Mouse (Mus musculus) embryonic facial prominence, embryonic 14.5 days (tissue): ENCODE data around the gene Anks1. TPM values are rescaled to one million over a fixed set of nuclear protein-coding genes. Genes with fewer than 3 reads are reported as not detected.
"Not testable (repeated sequence)": the region's sequence is repeated elsewhere in the genome, so short reads cannot be mapped to it uniquely, and the experiment has no call there.

Experiments used
- ATAC-seq: fragments of 200-750 bp; cut with Nextera tagmentation; 2 replicates; pipeline ENCODE4 v1.8.0; 2017; ENCODE audit warnings: low read depth, moderate number of reproducible peaks, moderate TSS enrichment
- DNase-seq: peaks from one replicate; pipeline ENCODE4 v3.0.0-alpha.2; 2015; ENCODE audit warnings: low spot score
- H3K27ac ChIP-seq: fragments of 300-500 bp; sonication (generic); replicated peaks from 2 replicates; pipeline ENCODE4 v1.5.1; 2014; ENCODE audit warnings: low read depth, mild to moderate bottlenecking, low read length, moderate library complexity
- H3K27me3 ChIP-seq: fragments of 300-500 bp; sonication (generic); replicated peaks from 2 replicates; pipeline ENCODE4 v1.6.1; 2014; ENCODE audit warnings: low read length; ENCODE audit not compliant: control insufficient read depth, insufficient read depth
- H3K36me3 ChIP-seq: fragments of 300-500 bp; sonication (generic); 2 replicates; pipeline ENCODE4 v1.6.1; 2014; ENCODE audit warnings: low read length, mixed read lengths; ENCODE audit not compliant: control insufficient read depth, insufficient read depth
- H3K4me1 ChIP-seq: fragments of 300-500 bp; sonication (generic); 2 replicates; pipeline ENCODE4 v1.6.1; 2014; ENCODE audit warnings: antibody characterized with exemption, low read length; ENCODE audit not compliant: control insufficient read depth, insufficient read depth
- H3K4me2 ChIP-seq: fragments of 300-500 bp; sonication (generic); 2 replicates; pipeline ENCODE4 v1.6.1; 2014; ENCODE audit warnings: low read depth, mild to moderate bottlenecking, low read length, moderate library complexity, mixed read lengths
- H3K4me3 ChIP-seq: fragments of 300-500 bp; sonication (generic); 2 replicates; pipeline ENCODE4 v1.5.1; 2014; ENCODE audit warnings: low read depth, mild to moderate bottlenecking, low read length
- H3K9ac ChIP-seq: fragments of 300-500 bp; sonication (generic); 2 replicates; pipeline ENCODE4 v1.6.1; 2014; ENCODE audit warnings: low read depth, mild to moderate bottlenecking, low read length, moderate library complexity, mixed read lengths
- H3K9me3 ChIP-seq: fragments of 300-500 bp; sonication (generic); 2 replicates; pipeline ENCODE4 v1.6.1; 2016; ENCODE audit warnings: low read length; ENCODE audit not compliant: control insufficient read depth
- WGBS: fragments of 180-500 bp; shearing (Covaris S2); extraction: QIAGEN DNeasy Blood & Tissue Kit; methylation state at CpG from one replicate; pipeline ENCODE4 v1.1.7; 2014; 5-methylcytosine and 5-hydroxymethylcytosine counted together
- polyA plus RNA-seq: library from polyadenylated mRNA; unstranded; fragments of >200 nt; fragmentation: Nextera tagmentation; extraction: Ambion mirVana; gene quantifications from 2 replicates; pipeline ENCODE4 v1.2.1, GENCODE M21; 2014

Anks1 gene
- polyA plus RNA-seq, 1 experiment from 2014 or later: 14.2 TPM

GRCm38 (mm10) chr17:27973337-27973736, 64.2 kb downstream of the Anks1 start:
- WGBS: 76% methylated on average over 4 of the region's 4 CpGs
- H3K9ac ChIP-seq: no peak overlapping the region
- DNase-seq: no peak
- no peak overlapping the region for H3K27ac ChIP-seq
- H3K9me3 ChIP-seq: no peaks in the 10 kb centered on the region
- ATAC-seq: no peak
- no peak overlapping the region for H3K4me2 ChIP-seq
- no peak overlapping the region for H3K4me3 ChIP-seq
- H3K36me3 ChIP-seq: peaks cover 12% of the 10 kb centered on the region; the same call in 1 of the 2 replicates
- H3K27me3 ChIP-seq: no peaks in the 10 kb centered on the region
- 0 out of 2 replicates have a peak, but pooled peaks cover 9% of the 10 kb centered on the region for H3K4me1 ChIP-seq

GRCm38 (mm10) chr17:27976266-27976665, 67.2 kb downstream of the Anks1 start:
- H3K4me3 ChIP-seq: no peak overlapping the region
- no peak overlapping the region for H3K9ac ChIP-seq
- no peaks in the 10 kb centered on the region for H3K9me3 ChIP-seq
- no peaks in the 10 kb centered on the region for H3K4me1 ChIP-seq
- H3K4me2 ChIP-seq: no peak overlapping the region
- no peaks in the 10 kb centered on the region for H3K27me3 ChIP-seq
- H3K36me3 ChIP-seq: peaks cover 20% of the 10 kb centered on the region
- 92% methylated on average over 14 of the region's 14 CpGs for WGBS
- ATAC-seq (no peak), DNase-seq (no peak)
- H3K27ac ChIP-seq: no peak overlapping the region

DNA sequence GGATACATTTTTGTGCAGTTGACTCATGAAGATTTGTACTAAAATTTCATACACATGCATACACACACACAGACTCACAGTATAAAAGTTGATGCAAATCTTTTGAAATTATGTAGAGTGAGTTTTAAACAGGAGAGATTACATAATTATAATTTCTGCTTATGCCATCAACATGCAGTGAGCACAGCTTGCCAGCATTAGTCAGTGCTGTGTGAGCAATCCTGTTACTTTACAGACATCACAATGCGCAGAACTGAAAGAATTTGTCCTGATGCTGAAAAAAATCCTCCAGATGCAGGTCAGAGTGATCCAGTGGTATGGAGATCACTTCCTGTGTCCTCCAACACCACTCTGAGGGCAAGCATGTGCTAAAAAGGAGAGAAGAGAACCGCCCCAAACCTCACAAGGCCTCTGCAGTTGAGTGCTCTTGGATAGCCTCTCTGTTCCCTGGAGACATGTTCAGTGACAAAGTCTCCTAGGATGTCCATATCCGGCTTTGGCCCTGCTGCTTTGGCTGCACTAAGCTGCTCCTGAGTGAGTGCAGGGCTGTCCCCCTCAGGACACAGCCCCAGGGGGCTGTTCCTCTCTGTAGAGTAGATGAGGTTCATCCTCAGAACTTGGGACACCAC, 68.0 kb downstream of the Anks1 start:
- Histone ChIP-seq H3K4me2 (no peak overlapping the region), H3K27ac (no peak overlapping the region), H3K36me3 (peaks cover 20% of the 10 kb centered on the region), H3K4me1 (no peaks in the 10 kb centered on the region), H3K9me3 (no peaks in the 10 kb centered on the region), H3K27me3 (no peaks in the 10 kb centered on the region), H3K4me3 (no peak overlapping the region), H3K9ac (no peak overlapping the region)
- DNase-seq (no peak), ATAC-seq (no peak)
- 87% methylated on average over 3 of the region's 3 CpGs for WGBS

DNA sequence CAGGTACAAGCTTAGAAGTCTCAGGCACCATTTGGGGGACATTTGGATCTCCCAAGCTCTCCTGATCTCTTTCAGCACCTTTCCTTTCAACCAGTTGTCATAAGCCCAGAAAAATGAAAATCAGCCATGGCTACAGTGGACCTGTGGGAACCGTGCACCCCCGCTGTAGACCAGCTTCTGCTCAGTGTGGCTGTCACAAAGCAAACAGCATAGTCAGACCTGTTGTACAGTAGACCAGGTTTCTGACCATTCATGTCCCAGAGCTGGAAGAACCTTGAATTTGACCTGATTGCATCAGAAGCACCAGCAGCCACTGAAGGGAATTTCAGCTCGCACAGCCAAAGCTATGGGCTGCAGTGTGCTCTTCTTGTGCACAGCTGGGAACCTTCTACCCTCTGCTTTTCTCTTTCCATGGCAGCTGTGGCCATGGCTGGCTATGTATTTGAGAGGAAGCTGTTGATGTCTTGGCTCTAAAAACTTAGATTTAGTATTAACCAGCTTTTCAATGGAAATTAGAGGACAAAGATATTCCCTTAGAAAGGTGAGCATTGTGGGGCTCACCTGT, 71.4 kb downstream of the Anks1 start:
- Histone ChIP-seq H3K27me3 (no peaks in the 10 kb centered on the region), H3K4me3 (no peak overlapping the region), H3K27ac (no peak overlapping the region), H3K36me3 (peaks cover 28% of the 10 kb centered on the region), H3K9me3 (no peaks in the 10 kb centered on the region), H3K9ac (no peak overlapping the region), H3K4me1 (no peaks in the 10 kb centered on the region), H3K4me2 (no peak overlapping the region)
- 87% methylated on average over 3 of the region's 3 CpGs for WGBS
- no peak for DNase-seq
- ATAC-seq: no peak

DNA sequence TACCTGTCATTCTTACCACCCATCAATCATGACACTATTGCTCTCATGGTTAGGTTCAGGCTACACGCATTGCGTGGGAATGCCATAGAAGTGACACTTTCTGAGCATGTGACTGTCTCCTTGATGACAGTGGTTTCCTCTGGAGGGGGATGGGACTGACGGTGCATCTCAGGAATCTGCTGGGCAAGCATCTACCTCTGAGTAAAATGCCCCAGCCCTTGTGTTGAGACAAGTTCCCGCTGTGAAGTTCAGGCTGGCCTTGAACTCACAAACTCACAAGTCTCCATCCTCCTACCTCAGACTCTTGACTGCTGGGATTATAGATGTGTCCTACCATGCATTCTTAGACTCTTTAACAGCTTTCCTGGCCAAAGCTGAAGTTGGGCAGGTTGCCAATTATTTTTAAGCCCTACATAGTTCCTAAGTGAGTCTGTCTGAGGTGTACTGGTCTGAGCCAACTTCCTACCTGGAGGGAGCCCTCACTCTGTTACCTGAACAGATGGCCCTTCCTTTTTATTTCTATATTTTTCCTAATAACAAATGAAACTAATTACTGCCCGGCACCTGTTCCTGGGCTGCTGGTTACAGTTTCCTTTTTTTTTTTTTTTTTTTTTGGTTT, 72.5 kb downstream of the Anks1 start:
- no peaks in the 10 kb centered on the region for H3K9me3 ChIP-seq
- H3K4me3 ChIP-seq: no peak overlapping the region
- DNase-seq (no peak), ATAC-seq (no peak)
- no peak overlapping the region for H3K9ac ChIP-seq
- H3K4me2 ChIP-seq: no peak overlapping the region
- no peaks in the 10 kb centered on the region for H3K27me3 ChIP-seq
- peaks cover 30% of the 10 kb centered on the region for H3K36me3 ChIP-seq
- H3K4me1 ChIP-seq: no peaks in the 10 kb centered on the region
- no peak overlapping the region for H3K27ac ChIP-seq
- 86% methylated on average over 5 of the region's 5 CpGs for WGBS

GRCm38 (mm10) chr17:27982070-27982457, 73.0 kb downstream of the Anks1 start:
- peaks cover 35% of the 10 kb centered on the region for H3K36me3 ChIP-seq
- not testable (repeated sequence) for ATAC-seq, H3K9ac ChIP-seq, H3K27ac ChIP-seq, H3K4me3 ChIP-seq, H3K4me1 ChIP-seq, H3K27me3 ChIP-seq, DNase-seq, H3K9me3 ChIP-seq, H3K4me2 ChIP-seq
- WGBS: 83% methylated on average over 14 of the region's 14 CpGs

DNA sequence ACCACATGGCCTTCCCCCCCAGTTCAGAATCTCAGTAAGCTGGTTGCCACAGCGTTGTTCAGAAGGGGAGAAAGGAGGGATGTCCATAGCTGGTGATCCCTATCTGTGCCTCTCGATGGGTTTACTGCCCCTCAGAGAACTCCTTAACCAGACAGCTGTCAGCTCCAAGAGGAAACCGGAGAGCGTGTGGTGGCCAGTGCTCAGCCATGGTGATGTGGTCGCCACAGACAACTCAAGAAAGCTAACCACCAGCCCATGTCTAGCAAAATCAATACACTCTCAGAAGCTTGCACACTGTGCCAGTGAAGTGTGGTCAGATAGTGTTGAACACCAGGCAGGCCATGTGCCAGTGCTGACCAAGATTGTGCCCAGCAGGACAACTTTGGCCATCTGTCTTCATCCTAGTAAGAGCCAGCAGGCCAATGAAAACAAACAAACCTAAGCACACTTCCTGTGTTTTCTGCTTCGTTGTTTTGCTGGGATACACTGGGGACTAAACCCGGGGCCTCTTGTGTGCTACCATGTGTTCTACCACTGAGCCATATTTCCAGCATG, 73.7 kb downstream of the Anks1 start:
- no peak for DNase-seq
- no peaks in the 10 kb centered on the region for H3K9me3 ChIP-seq
- peaks cover 38% of the 10 kb centered on the region for H3K36me3 ChIP-seq
- no peak overlapping the region for H3K27ac ChIP-seq
- WGBS: 72% methylated on average over 7 of the region's 7 CpGs
- H3K4me2 ChIP-seq: no peak overlapping the region
- no peaks in the 10 kb centered on the region for H3K4me1 ChIP-seq
- no peak for ATAC-seq
- H3K4me3 ChIP-seq: no peak overlapping the region
- H3K27me3 ChIP-seq: no peaks in the 10 kb centered on the region
- no peak overlapping the region for H3K9ac ChIP-seq

DNA sequence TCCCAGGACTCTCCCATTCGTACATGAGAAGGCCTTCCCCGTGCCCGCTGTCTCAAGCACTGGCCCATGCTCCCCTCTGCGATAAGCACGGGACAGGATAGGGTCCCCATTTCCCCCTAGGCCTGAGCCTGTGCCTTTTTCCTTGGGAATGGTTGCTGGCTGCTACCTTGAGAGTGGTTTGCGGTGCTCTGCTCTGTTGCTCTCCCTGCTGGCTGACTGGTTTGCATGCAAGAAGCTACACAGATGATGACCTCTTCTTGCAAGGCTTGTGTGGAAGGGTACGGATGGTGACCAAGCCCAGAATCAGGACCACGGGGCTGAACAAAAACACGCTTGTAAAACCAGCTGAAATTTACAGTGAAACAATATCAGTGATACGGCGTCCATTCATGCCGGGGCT, 75.3 kb downstream of the Anks1 start:
- no peak for ATAC-seq
- H3K4me1 ChIP-seq: no peaks in the 10 kb centered on the region
- no peak overlapping the region for H3K4me2 ChIP-seq
- no peaks in the 10 kb centered on the region for H3K9me3 ChIP-seq
- 88% methylated on average over 12 of the region's 12 CpGs for WGBS
- no peak for DNase-seq
- no peak overlapping the region for H3K27ac ChIP-seq
- H3K36me3 ChIP-seq: peaks cover 36% of the 10 kb centered on the region
- H3K4me3 ChIP-seq: no peak overlapping the region
- no peaks in the 10 kb centered on the region for H3K27me3 ChIP-seq
- no peak overlapping the region for H3K9ac ChIP-seq
